Mouse (Mus musculus) CH12.LX (cell line): ENCODE measurements around the gene Sec11a. TPM values are rescaled to one million over a fixed set of nuclear protein-coding genes. Genes with fewer than 3 reads are reported as not detected.

ENCODE experiments used
- DNase-seq: peaks from one replicate; pipeline ENCODE4 v3.0.0-alpha.2; 2013; ENCODE audit errors: extremely low read depth
- H3K27ac ChIP-seq: 2 replicates; pipeline ENCODE4 v1.5.1; 2012; ENCODE audit warnings: low read depth, mild to moderate bottlenecking, control low read depth, moderate library complexity; ENCODE audit not compliant: insufficient read depth
- H3K27me3 ChIP-seq: replicated peaks from 2 replicates; pipeline ENCODE3; 2012; ENCODE audit warnings: inconsistent platforms
- H3K36me3 ChIP-seq, 2 experiments: replicated peaks in 1 of 2; 2 replicates each; pipeline versions ENCODE3 to v1.6.1; 2012; ENCODE audit warnings: inconsistent platforms in 1 of 2, low read length in 1 of 2, mild to moderate bottlenecking in 1 of 2, mixed read lengths in 1 of 2, moderate library complexity in 1 of 2; ENCODE audit not compliant: control insufficient read depth in 1 of 2, insufficient read depth in 1 of 2
- H3K4me1 ChIP-seq, 2 experiments: 2 replicates each; pipeline ENCODE4 v1.6.1; 2012; ENCODE audit warnings: inconsistent platforms in 1 of 2, moderate library complexity in 1 of 2; ENCODE audit not compliant: insufficient read depth in 2 of 2, control insufficient read depth in 1 of 2
- H3K4me2 ChIP-seq: 2 replicates; pipeline ENCODE4 v1.6.1; 2012; ENCODE audit warnings: low read depth, mild to moderate bottlenecking, control low read depth; ENCODE audit not compliant: poor library complexity, insufficient read depth, severe bottlenecking
- H3K4me3 ChIP-seq, 3 experiments: fragments of 150-350 bp in 1 of 3; sonication (generic) in 1 of 3; replicated peaks in 1 of 3; 2 replicates each; pipeline versions ENCODE3 to v1.5.1; 2011 to 2012; ENCODE audit warnings: low read depth in 2 of 3, low read length in 2 of 3, mild to moderate bottlenecking in 2 of 3, moderate library complexity in 2 of 3, control low read depth in 1 of 3, improper control_type of control experiment in 1 of 3, inconsistent platforms in 1 of 3, mixed read lengths in 1 of 3; ENCODE audit not compliant: poor library complexity in 1 of 3
- H3K79me2 ChIP-seq: replicated peaks from 2 replicates; pipeline ENCODE4 v1.6.1; 2012; ENCODE audit warnings: mild to moderate bottlenecking, moderate library complexity; ENCODE audit not compliant: control insufficient read depth, poor library complexity, insufficient read depth, severe bottlenecking; ENCODE audit errors: extremely low read depth
- H3K9ac ChIP-seq: 2 replicates; pipeline ENCODE4 v1.6.1; 2012; ENCODE audit warnings: low read depth, mild to moderate bottlenecking, control low read depth, moderate library complexity; ENCODE audit not compliant: insufficient read depth
- H3K9me3 ChIP-seq: replicated peaks from 2 replicates; pipeline ENCODE3; 2012; ENCODE audit warnings: low read length, inconsistent platforms, mixed read lengths
- CTCF ChIP-seq, 2 experiments: IDR thresholded peaks in 1 of 2; conservative IDR thresholded peaks in 1 of 2; 2 replicates each; pipeline ENCODE4 v1.5.1; 2011 to 2012; ENCODE audit warnings: low read depth in 2 of 2, low read length in 2 of 2, improper control_type of control experiment in 1 of 2, inconsistent platforms in 1 of 2, mild to moderate bottlenecking in 1 of 2, moderate library complexity in 1 of 2
- GABPA ChIP-seq: IDR thresholded peaks from 2 replicates; pipeline ENCODE4 v1.6.1; 2012; ENCODE audit warnings: low read depth, low read length, improper control_type of control experiment, inconsistent platforms; ENCODE audit not compliant: insufficient replicate concordance
- HCFC1 ChIP-seq: IDR thresholded peaks from 2 replicates; pipeline ENCODE4 v1.6.1; 2012; ENCODE audit warnings: low read depth, mild to moderate bottlenecking, inconsistent platforms, low read length, improper control_type of control experiment
- KAT2A ChIP-seq: IDR thresholded peaks from 2 replicates; pipeline ENCODE4 v1.6.1; 2012; ENCODE audit warnings: low read length, improper control_type of control experiment, inconsistent platforms; ENCODE audit not compliant: insufficient replicate concordance
- MAFK ChIP-seq: IDR thresholded peaks from 2 replicates; pipeline ENCODE4 v1.6.1; 2011; ENCODE audit warnings: low read length, improper control_type of control experiment; ENCODE audit not compliant: insufficient replicate concordance
- MAX ChIP-seq: IDR thresholded peaks from 2 replicates; pipeline ENCODE4 v1.6.1; 2011; ENCODE audit warnings: low read length, improper control_type of control experiment
- MEF2A ChIP-seq: IDR thresholded peaks from 2 replicates; pipeline ENCODE4 v1.6.1; 2014; ENCODE audit warnings: low read depth, mild to moderate bottlenecking, inconsistent platforms, low read length, improper control_type of control experiment, borderline replicate concordance
- PAX5 ChIP-seq: IDR thresholded peaks from 2 replicates; pipeline ENCODE4 v1.6.1; 2012; ENCODE audit warnings: low read length, inconsistent platforms, mixed read lengths
- POLR2A ChIP-seq: IDR thresholded peaks from 2 replicates; pipeline ENCODE4 v1.6.1; 2011; ENCODE audit warnings: low read depth, mild to moderate bottlenecking, improper control_type of control experiment, low read length
- POLR2AphosphoS2 ChIP-seq: IDR thresholded peaks from 2 replicates; pipeline ENCODE4 v1.6.1; 2011; ENCODE audit warnings: low read depth, low read length, improper control_type of control experiment
- RCOR1 ChIP-seq: conservative IDR thresholded peaks from 2 replicates; pipeline ENCODE4 v1.6.1; 2012; ENCODE audit warnings: low read depth, mild to moderate bottlenecking, inconsistent platforms, low read length, improper control_type of control experiment
- SIN3A ChIP-seq: IDR thresholded peaks from 2 replicates; pipeline ENCODE4 v1.6.1; 2012; ENCODE audit warnings: low read length, improper control_type of control experiment, inconsistent platforms
- UBTF ChIP-seq: IDR thresholded peaks from 2 replicates; pipeline ENCODE4 v1.6.1; 2012; ENCODE audit warnings: low read depth, mild to moderate bottlenecking, inconsistent platforms, low read length, improper control_type of control experiment, moderate library complexity
- USF1 ChIP-seq: IDR thresholded peaks from 2 replicates; pipeline ENCODE4 v1.6.1; 2014; ENCODE audit warnings: low read depth, mild to moderate bottlenecking, inconsistent platforms, low read length, improper control_type of control experiment
- USF2 ChIP-seq: conservative IDR thresholded peaks from 2 replicates; pipeline ENCODE4 v1.6.1; 2011; ENCODE audit warnings: low read depth, low read length, improper control_type of control experiment
- ZNF384 ChIP-seq: IDR thresholded peaks from 2 replicates; pipeline ENCODE4 v1.6.1; 2012; ENCODE audit warnings: low read depth, low read length, improper control_type of control experiment, inconsistent platforms
- dilution Hi-C: fragments of 300-500 bp; cut with MboI; formaldehyde crosslinking; loops from 2 replicates; pipeline ENCODE4 v1.14.3; 2020; ENCODE audit warnings: low sequenced_read_pairs; ENCODE audit not compliant: extremely low pct_unique_long_range_greater_than_20kb, extremely low pct_ligation_motif_present
- in situ Hi-C: fragments of 300-500 bp; cut with MboI; formaldehyde crosslinking; loops from 3 replicates; pipeline ENCODE4 v1.14.3; 2019; ENCODE audit warnings: low sequenced_read_pairs, low pct_ligation_motif_present, low pct_unique_long_range_greater_than_20kb, mixed read lengths
- polyA plus RNA-seq: library from polyadenylated mRNA; unstranded; fragments of >175 nt; gene quantifications from 2 replicates; pipeline ENCODE4 v1.2.1, GENCODE M21; 2012; ENCODE audit warnings: low read depth; ENCODE audit not compliant: insufficient read length
- total RNA-seq, 2 experiments: library from RNA; depleted of rRNA; stranded (reverse); fragments of 300-350 nt in 1 of 2; fragments of >200 nt in 1 of 2; gene quantifications; 2 replicates each; pipeline ENCODE4 v1.2.3; 2012 to 2014

The Sec11a gene
- total and polyA plus RNA-seq, 3 experiments, result 93.5 to 141 (median 126) TPM

GRCm38 (mm10) chr7:80875727-80876126 lies 71.9 kb downstream of the Sec11a start:
- dilution Hi-C loops, result no loop called here
- in situ Hi-C loops, result loop anchor here (25.0 kb wide), 1 partner anchor 437 kb away; no protein-coding TSS in a partner anchor
- no peak overlapping the region for H3K4me2 ChIP-seq

GRCm38 (mm10) chr7:80873631-80874030 lies 73.9 kb downstream of the Sec11a start:
- dilution Hi-C loops (no loop called here), in situ Hi-C loops (no loop called here)
- Histone ChIP-seq H3K36me3 (peaks cover 15 to 62% of the 10 kb centered on the region in 2 experiments), H3K4me1 (no peaks in the 10 kb centered on the region), H3K27me3 (no peaks in the 10 kb centered on the region), H3K9me3 (no peaks in the 10 kb centered on the region), H3K4me2 (no peak overlapping the region), H3K79me2 (no peaks in the 10 kb centered on the region), H3K27ac (no peak overlapping the region), H3K4me3 (no peak overlapping the region), H3K9ac (no peak overlapping the region)
- no peak for TF ChIP-seq USF1
- TF ChIP-seq MAX, result no peak
- TF ChIP-seq HCFC1, result no peak
- peak in 1 of 2 experiments; percentile 21; a peak in 1 of 4 replicates for TF ChIP-seq CTCF (conservative IDR thresholded peaks at IDR 0.05 in 1 of 2, IDR thresholded peaks at IDR 0.05 in 1 of 2; ENCODE audit: low read depth in 2 of 2, low read length in 2 of 2)
- TF ChIP-seq PAX5, result no peak
- DNase-seq, result no peak

More at GRCm38 (mm10) chr7:80875727-80876126, 71.9 kb downstream of the Sec11a start:
- Histone ChIP-seq H3K27me3 (no peaks in the 10 kb centered on the region), H3K9ac (no peak overlapping the region), H3K9me3 (no peaks in the 10 kb centered on the region), H3K27ac (no peak overlapping the region), H3K79me2 (no peaks in the 10 kb centered on the region), H3K36me3 (peaks cover 15 to 49% of the 10 kb centered on the region in 2 experiments), H3K4me1 (no peaks in the 10 kb centered on the region), H3K4me3 (no peak overlapping the region)
- DNase-seq, result no peak
- TF ChIP-seq POLR2A, result no peak
- no peak for TF ChIP-seq POLR2AphosphoS2
- no peak for TF ChIP-seq MEF2A
- no peak for TF ChIP-seq GABPA
- no peak for TF ChIP-seq UBTF
- no peak for TF ChIP-seq USF2
- no peak for TF ChIP-seq MAFK
- TF ChIP-seq RCOR1, result no peak
- no peak for TF ChIP-seq PAX5
- no peak for TF ChIP-seq ZNF384
- no peak for TF ChIP-seq KAT2A

- H3K36me3 ChIP-seq, result peaks cover 15 to 66% of the 10 kb centered on the region in 2 experiments
- dilution Hi-C loops (no loop called here), in situ Hi-C loops (no loop called here)
- no peak overlapping the region for H3K4me2 ChIP-seq
- no peaks in the 10 kb centered on the region for H3K79me2 ChIP-seq
- DNase-seq, result no peak
- no peak overlapping the region for H3K9ac ChIP-seq
- TF ChIP-seq UBTF, result no peak
- no peak for TF ChIP-seq SIN3A
- no peak overlapping the region for H3K4me3 ChIP-seq
- H3K4me1 ChIP-seq, result no peaks in the 10 kb centered on the region
- no peaks in the 10 kb centered on the region for H3K27me3 ChIP-seq
- no peaks in the 10 kb centered on the region for H3K9me3 ChIP-seq
- H3K27ac ChIP-seq, result no peak overlapping the region
Observed at GRCm38 (mm10) chr7:80873038-80873437, 74.5 kb downstream of the Sec11a start.
